ENCODE assay signal across 30 mouse cellular contexts in genomic region chr4:140505608-140506002, GRCm38 (mm10).
A peak's percentile ranks its signal among the peaks of the same experiment; 100 is the strongest.
DNase-seq lines count a peak whose midpoint lies in the region; ATAC-seq and TF ChIP-seq lines count a peak whose summit lies in the region.
"Had no signal": no experiment of that assay in that cellular context is flagged by ENCODE, and none has a peak within 500 bp of the region (broad histone marks: within the 10 kb centered on the region; RNA-seq: fewer than 3 reads in every experiment).

No protein-coding gene starts in this region.

- H3K27me3 ChIP-seq in hindbrain, embryonic 15.5 days: no peaks in the 10 kb centered on the region
- 0 out of 2 replicates have a peak, but pooled peaks cover 3% of the 10 kb centered on the region for H3K27me3 ChIP-seq in hindbrain, embryonic 10.5 days (ENCODE audit: insufficient read depth, poor library complexity, severe bottlenecking)
- H3K27me3 ChIP-seq in CH12.LX (replicated peaks): peaks cover 46% of the 10 kb centered on the region
- no peaks in the 10 kb centered on the region for H3K27me3 ChIP-seq in forebrain, embryonic 11.5 days (ENCODE audit: control insufficient read depth, insufficient read depth, low read length)
- no peaks in the 10 kb centered on the region for H3K27me3 ChIP-seq in forebrain, embryonic 16.5 days (replicated peaks; ENCODE audit: control insufficient read depth, insufficient read depth, low read length)
- H3K27me3 ChIP-seq: embryonic facial prominence, embryonic 12.5 days; intestine, embryonic 15.5 days had no signal

- H3K9ac ChIP-seq in hindbrain, embryonic 15.5 days: no peak overlapping the region
- H3K9ac ChIP-seq in CH12.LX (ENCODE audit: insufficient read depth, low read depth): no peak overlapping the region
- peak overlapping the region; percentile 27; the same call in 1 of the 2 replicates for H3K9ac ChIP-seq in forebrain, embryonic 11.5 days (ENCODE audit: low read length)
- H3K9ac ChIP-seq in forebrain, embryonic 16.5 days (replicated peaks; ENCODE audit: low read depth, low read length): no peak overlapping the region
- H3K9ac ChIP-seq: embryonic facial prominence, embryonic 12.5 days; heart, embryonic 15.5 days; intestine, embryonic 15.5 days; liver, embryonic 12.5 days; liver, postnatal 0 days had no signal

- dilution Hi-C loops in CH12.LX (cut with MboI; ENCODE audit: extremely low pct_ligation_motif_present, extremely low pct_unique_long_range_greater_than_20kb, low sequenced_read_pairs): no loop called here

- H3K79me2 ChIP-seq in CH12.LX (replicated peaks; ENCODE audit: control insufficient read depth, extremely low read depth, insufficient read depth, poor library complexity, severe bottlenecking): no peaks in the 10 kb centered on the region

- no peak for TF ChIP-seq CTCF in CH12.LX (conservative IDR thresholded peaks at IDR 0.05 in 1 of 2, IDR thresholded peaks at IDR 0.05 in 1 of 2; ENCODE audit: low read depth in 2 of 2, low read length in 2 of 2)
- TF ChIP-seq CTCF in gastrocnemius, adult 2 months (IDR thresholded peaks at IDR 0.05): no peak

- peaks cover 15% of the 10 kb centered on the region for H3K4me1 ChIP-seq in hindbrain, embryonic 15.5 days (replicated peaks)
- H3K4me1 ChIP-seq in hindbrain, embryonic 10.5 days (replicated peaks): peaks cover 34% of the 10 kb centered on the region
- H3K4me1 ChIP-seq in CH12.LX (ENCODE audit: control insufficient read depth in 1 of 2, insufficient read depth in 2 of 2): no peaks in the 10 kb centered on the region; a peak in 1 of 4 replicates
- peaks cover 7% of the 10 kb centered on the region; the same call in 1 of the 2 replicates for H3K4me1 ChIP-seq in forebrain, embryonic 11.5 days (replicated peaks; ENCODE audit: control insufficient read depth, insufficient read depth, low read length)
- peaks cover 34% of the 10 kb centered on the region for H3K4me1 ChIP-seq in forebrain, embryonic 16.5 days (replicated peaks; ENCODE audit: control insufficient read depth, insufficient read depth, low read length)

- intact Hi-C loops in gastrocnemius, adult 2 months (cut with DNase I): no loop called here

- H3K4me3 ChIP-seq in hindbrain, embryonic 15.5 days: no peak overlapping the region
- H3K4me3 ChIP-seq in hindbrain, embryonic 10.5 days: no peak overlapping the region
- H3K4me3 ChIP-seq in CH12.LX (replicated peaks in 1 of 3; ENCODE audit: low read depth in 2 of 3, low read length in 2 of 3, poor library complexity in 1 of 3): no peak overlapping the region
- H3K4me3 ChIP-seq in forebrain, embryonic 11.5 days (ENCODE audit: low read depth, low read length): no peak overlapping the region
- no peak overlapping the region for H3K4me3 ChIP-seq in forebrain, embryonic 16.5 days (replicated peaks; ENCODE audit: low read length)
- H3K4me3 ChIP-seq in gastrocnemius, adult 2 months: no peak overlapping the region
- H3K4me3 ChIP-seq: embryonic facial prominence, embryonic 12.5 days; heart, embryonic 10.5 days; heart, embryonic 15.5 days; intestine, embryonic 15.5 days; liver, embryonic 12.5 days had no signal

- 0 out of 2 replicates have a peak overlapping the region, but pooled peaks have one; percentile 43 for H3K27ac ChIP-seq in hindbrain, embryonic 15.5 days (replicated peaks)
- no peak overlapping the region for H3K27ac ChIP-seq in hindbrain, embryonic 10.5 days
- no peak overlapping the region for H3K27ac ChIP-seq in CH12.LX (ENCODE audit: insufficient read depth, low read depth)
- H3K27ac ChIP-seq in forebrain, embryonic 11.5 days (ENCODE audit: low read depth, low read length): peak overlapping the region; percentile 43
- peak overlapping the region; percentile 75 for H3K27ac ChIP-seq in forebrain, embryonic 16.5 days (ENCODE audit: low read length)
- no peak overlapping the region for H3K27ac ChIP-seq in gastrocnemius, adult 2 months
- H3K27ac ChIP-seq: embryonic facial prominence, embryonic 12.5 days; heart, embryonic 10.5 days; heart, embryonic 15.5 days; hindbrain, postnatal 0 days; intestine, embryonic 15.5 days; kidney, postnatal 0 days; liver, embryonic 12.5 days had no signal

- H3K9me3 ChIP-seq in hindbrain, embryonic 15.5 days: no peaks in the 10 kb centered on the region
- H3K9me3 ChIP-seq in hindbrain, embryonic 10.5 days: no peaks in the 10 kb centered on the region
- H3K9me3 ChIP-seq in CH12.LX (replicated peaks; ENCODE audit: low read length): peaks cover 3% of the 10 kb centered on the region
- no peaks in the 10 kb centered on the region for H3K9me3 ChIP-seq in forebrain, embryonic 11.5 days (ENCODE audit: control insufficient read depth, low read length)
- no peaks in the 10 kb centered on the region for H3K9me3 ChIP-seq in forebrain, embryonic 16.5 days (ENCODE audit: control insufficient read depth, low read length)
- H3K9me3 ChIP-seq: embryonic facial prominence, embryonic 12.5 days; heart, embryonic 10.5 days; heart, embryonic 15.5 days; intestine, embryonic 15.5 days; liver, embryonic 12.5 days had no signal

- H3K36me3 ChIP-seq in hindbrain, embryonic 15.5 days: no peaks in the 10 kb centered on the region
- H3K36me3 ChIP-seq in hindbrain, embryonic 10.5 days: no peaks in the 10 kb centered on the region
- H3K36me3 ChIP-seq in CH12.LX (replicated peaks in 1 of 2; ENCODE audit: control insufficient read depth in 1 of 2, insufficient read depth in 1 of 2, low read length in 1 of 2): no peaks in the 10 kb centered on the region
- no peaks in the 10 kb centered on the region for H3K36me3 ChIP-seq in forebrain, embryonic 11.5 days (ENCODE audit: control insufficient read depth, insufficient read depth, low read length)
- H3K36me3 ChIP-seq in forebrain, embryonic 16.5 days (ENCODE audit: control insufficient read depth, insufficient read depth): no peaks in the 10 kb centered on the region
- H3K36me3 ChIP-seq: embryonic facial prominence, embryonic 12.5 days; heart, embryonic 10.5 days; heart, embryonic 15.5 days; intestine, embryonic 15.5 days; liver, embryonic 12.5 days had no signal

- no peak for TF ChIP-seq POLR2A in CH12.LX (IDR thresholded peaks at IDR 0.05; ENCODE audit: low read depth, low read length)

- TF ChIP-seq EP300 in CH12.LX (IDR thresholded peaks at IDR 0.05; ENCODE audit: low read length): no peak

- no peak overlapping the region for H3K4me2 ChIP-seq in hindbrain, embryonic 15.5 days
- H3K4me2 ChIP-seq in CH12.LX (ENCODE audit: insufficient read depth, low read depth, poor library complexity, severe bottlenecking): no peak overlapping the region
- H3K4me2 ChIP-seq in forebrain, embryonic 11.5 days (ENCODE audit: low read depth, low read length, severe bottlenecking): no peak overlapping the region
- H3K4me2 ChIP-seq in forebrain, embryonic 16.5 days (ENCODE audit: low read length): 0 out of 2 replicates have a peak overlapping the region, but pooled peaks have one; percentile 1
- H3K4me2 ChIP-seq: embryonic facial prominence, embryonic 12.5 days; heart, embryonic 15.5 days; intestine, embryonic 15.5 days; liver, embryonic 12.5 days had no signal

- in situ Hi-C loops in CH12.LX (cut with MboI; ENCODE audit: low pct_ligation_motif_present, low pct_unique_long_range_greater_than_20kb, low sequenced_read_pairs): no loop called here

- 65% methylated on average over 3 of the region's 3 CpGs for WGBS in hindbrain, embryonic 15.5 days
- 90% methylated on average over 3 of the region's 3 CpGs for WGBS in hindbrain, embryonic 10.5 days
- WGBS in forebrain, embryonic 11.5 days: 78% methylated on average over 3 of the region's 3 CpGs
- 33% methylated on average over 3 of the region's 3 CpGs for WGBS in forebrain, embryonic 16.5 days

- no peak for TF ChIP-seq RAD21 in CH12.LX (IDR thresholded peaks at IDR 0.05; ENCODE audit: low read depth, low read length)

- no peak for DNase-seq in hindbrain, embryonic 10.5 days (ENCODE audit: low spot score)
- DNase-seq in CH12.LX (ENCODE audit: extremely low read depth): peak; percentile 5
- DNase-seq in forebrain, embryonic 11.5 days (ENCODE audit: low spot score): no peak
- DNase-seq in gastrocnemius, adult 2 months: no peak
- DNase-seq in cerebellum, adult 18-20 months: no peak
- DNase-seq: adrenal gland, adult 2 months; adrenal gland, postnatal 36 days; cerebellum, adult 8-10 months; cerebellum, postnatal 36 days; embryo, embryonic 11 days; gastrocnemius, postnatal 14 days; kidney, adult 8-10 months; layer of hippocampus, postnatal 36 days; left cerebral cortex, postnatal 4 days; liver, postnatal 0 days; lung, postnatal 36 days; right cerebral cortex, adult 18-20 months; spleen, adult 18-20 months; thymus, adult 18-20 months; thymus, postnatal 25 days had no signal

- ATAC-seq in hindbrain, embryonic 15.5 days (ENCODE audit: low FRiP score, low read depth): no peak
- ATAC-seq in forebrain, embryonic 11.5 days (replicated peaks; ENCODE audit: low FRiP score): no peak; the same call in 1 of the 2 replicates
- ATAC-seq in forebrain, embryonic 16.5 days: peak; percentile 41
- no peak for ATAC-seq in frontal cortex, adult (ENCODE audit: low TSS enrichment)
- ATAC-seq: intestine, embryonic 15.5 days; liver, embryonic 12.5 days; liver, postnatal 0 days had no signal

TF ChIP-seq in CH12.LX, 34 proteins besides CTCF, POLR2A, EP300 and RAD21:
- TF ChIP-seq IRF4 (IDR thresholded peaks at IDR 0.05; ENCODE audit: low read depth, low read length) (no peak), CHD1 (IDR thresholded peaks at IDR 0.05; ENCODE audit: low read depth, low read length) (no peak), POLR2AphosphoS2 (IDR thresholded peaks at IDR 0.05; ENCODE audit: low read depth, low read length) (no peak), USF1 (IDR thresholded peaks at IDR 0.05; ENCODE audit: low read depth, low read length) (no peak), JUND (conservative IDR thresholded peaks at IDR 0.05; ENCODE audit: low read depth, low read length) (no peak), GABPA (IDR thresholded peaks at IDR 0.05; ENCODE audit: insufficient replicate concordance, low read depth, low read length) (no peak), SIN3A (IDR thresholded peaks at IDR 0.05; ENCODE audit: low read length) (no peak), TBP (conservative IDR thresholded peaks at IDR 0.05; ENCODE audit: low read depth, low read length) (no peak), TCF12 (IDR thresholded peaks at IDR 0.05; ENCODE audit: low read depth, low read length) (no peak), SMC3 (IDR thresholded peaks at IDR 0.05; ENCODE audit: low read depth, low read length) (no peak), NRF1 (IDR thresholded peaks at IDR 0.05; ENCODE audit: low read depth, low read length) (no peak), PAX5 (IDR thresholded peaks at IDR 0.05; ENCODE audit: low read length) (no peak), ZC3H11A (IDR thresholded peaks at IDR 0.05; ENCODE audit: low read depth, low read length) (no peak)
TF ChIP-seq in CH12.LX: peak in this region for 0.

Comparison
In these comparisons a context has a peak if more than half of its experiments do, and no peak if none do; other contexts are left out.
1. H3K27ac ChIP-seq: peak in hindbrain, embryonic 15.5 days (single experiment), forebrain, embryonic 11.5 days (single experiment) and forebrain, embryonic 16.5 days (single experiment); none in hindbrain, embryonic 10.5 days (single experiment), CH12.LX (single experiment) and gastrocnemius, adult 2 months (single experiment).